Mouse (Mus musculus) midbrain, embryonic 13.5 days (tissue): ENCODE data around the gene Fut8. TPM values are rescaled to one million over a fixed set of nuclear protein-coding genes. Genes with fewer than 3 reads are reported as not detected.
A peak's percentile ranks its signal among the peaks of the same experiment; 100 is the strongest.

Source experiments
- ATAC-seq: fragments of 200-750 bp; cut with Nextera tagmentation; 2 replicates; pipeline ENCODE4 v1.8.0; 2017; ENCODE audit warnings: mild to moderate bottlenecking, moderate TSS enrichment, moderate library complexity
- H3K27ac ChIP-seq: fragments of 300-500 bp; sonication (generic); 2 replicates; pipeline ENCODE4 v1.5.1; 2015; ENCODE audit warnings: inconsistent platforms, mild to moderate bottlenecking, moderate library complexity
- H3K27me3 ChIP-seq: fragments of 300-500 bp; sonication (generic); 2 replicates; pipeline ENCODE4 v1.6.1; 2015; ENCODE audit warnings: mild to moderate bottlenecking, inconsistent platforms
- H3K36me3 ChIP-seq: fragments of 300-500 bp; sonication (generic); 2 replicates; pipeline ENCODE4 v1.6.1; 2015; ENCODE audit warnings: mild to moderate bottlenecking, inconsistent platforms
- H3K4me1 ChIP-seq: fragments of 300-500 bp; sonication (generic); replicated peaks from 2 replicates; pipeline ENCODE4 v1.6.1; 2015; ENCODE audit warnings: inconsistent platforms
- H3K4me2 ChIP-seq: fragments of 300-500 bp; sonication (generic); replicated peaks from 2 replicates; pipeline ENCODE4 v1.6.1; 2015; ENCODE audit warnings: moderate library complexity, mild to moderate bottlenecking, inconsistent platforms
- H3K4me3 ChIP-seq: fragments of 300-500 bp; sonication (generic); replicated peaks from 2 replicates; pipeline ENCODE4 v1.5.1; 2015; ENCODE audit warnings: mild to moderate bottlenecking, inconsistent platforms
- H3K9ac ChIP-seq: fragments of 300-500 bp; sonication (generic); replicated peaks from 2 replicates; pipeline ENCODE4 v1.6.1; 2015; ENCODE audit warnings: mild to moderate bottlenecking, inconsistent platforms
- H3K9me3 ChIP-seq: fragments of 300-500 bp; sonication (generic); 2 replicates; pipeline ENCODE4 v1.6.1; 2016; ENCODE audit warnings: mild to moderate bottlenecking, inconsistent platforms
- WGBS: fragments of 180-500 bp; shearing (Covaris S2); methylation state at CpG from one replicate; pipeline ENCODE4 v1.1.7; 2015; 5-methylcytosine and 5-hydroxymethylcytosine counted together
- polyA plus RNA-seq: library from polyadenylated mRNA; unstranded; fragments of >200 nt; fragmentation: Nextera tagmentation; extraction: Ambion mirVana; gene quantifications from 2 replicates; pipeline ENCODE4 v1.2.1, GENCODE M21; 2015

The Fut8 gene
- polyA plus RNA-seq = 48.6 and 51.1 TPM in 2 replicates

GRCm38 (mm10) chr12:77237950-77238530 is at the start of gene Fut8:
TSS of gene Fut8 (plus strand) at chr12:77238125.
- H3K4me1 ChIP-seq = peaks cover 15% of the 10 kb centered on the region
- H3K4me3 ChIP-seq = peak within 1 kb of the TSS; percentile 93
- peak within 1 kb of the TSS; percentile 77 for H3K4me2 ChIP-seq
- ATAC-seq = peak; percentile 85
- 0% methylated on average over 42 of the region's 46 CpGs for WGBS
- H3K27me3 ChIP-seq = no peaks in the 10 kb centered on the region
- H3K36me3 ChIP-seq = no peaks in the 10 kb centered on the region
- peak within 1 kb of the TSS; percentile 98 for H3K27ac ChIP-seq
- H3K9ac ChIP-seq = peak within 1 kb of the TSS; percentile 95
- no peaks in the 10 kb centered on the region for H3K9me3 ChIP-seq

- Histone ChIP-seq H3K36me3 (no peaks in the 10 kb centered on the region), H3K9ac (no peak overlapping the region), H3K4me3 (no peak overlapping the region), H3K9me3 (no peaks in the 10 kb centered on the region), H3K27ac (no peak overlapping the region), H3K4me1 (no peaks in the 10 kb centered on the region), H3K4me2 (no peak overlapping the region), H3K27me3 (no peaks in the 10 kb centered on the region)
- ATAC-seq = no peak
- 53% methylated on average over 4 of the region's 4 CpGs for WGBS
These were observed 48.8 kb upstream of the Fut8 start for GRCm38 (mm10) chr12:77189161-77189560.

DNA sequence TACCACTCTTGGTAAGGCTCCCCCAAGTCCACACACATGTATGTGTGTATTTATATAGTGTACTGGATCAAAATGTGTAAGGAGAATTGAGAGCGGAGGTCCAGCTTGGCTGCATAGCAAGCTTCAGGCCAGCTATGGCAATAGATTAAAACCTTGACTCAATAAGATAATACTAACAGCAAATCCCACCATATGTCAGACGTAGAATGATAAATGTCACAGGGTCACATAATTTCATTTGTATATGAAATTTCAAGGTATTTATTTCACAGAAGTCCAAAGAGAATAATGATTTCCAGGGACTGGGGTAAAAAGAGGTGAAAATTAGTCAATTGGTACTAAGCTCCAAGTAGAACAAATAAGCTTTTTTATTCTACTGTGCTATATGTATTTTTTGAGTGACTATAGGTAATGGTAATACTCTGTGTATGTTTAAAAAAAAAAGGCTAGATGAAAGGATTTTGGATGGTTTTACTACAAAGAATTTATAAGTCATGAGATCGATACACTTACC is 47.9 kb upstream of the Fut8 start:
- no peaks in the 10 kb centered on the region for H3K27me3 ChIP-seq
- no peak for ATAC-seq
- H3K4me3 ChIP-seq = no peak overlapping the region
- no peak overlapping the region for H3K9ac ChIP-seq
- no peaks in the 10 kb centered on the region for H3K4me1 ChIP-seq
- 90% methylated on average over 3 of the region's 3 CpGs for WGBS
- H3K4me2 ChIP-seq = no peak overlapping the region
- H3K36me3 ChIP-seq = no peaks in the 10 kb centered on the region
- no peaks in the 10 kb centered on the region for H3K9me3 ChIP-seq
- H3K27ac ChIP-seq = no peak overlapping the region

DNA sequence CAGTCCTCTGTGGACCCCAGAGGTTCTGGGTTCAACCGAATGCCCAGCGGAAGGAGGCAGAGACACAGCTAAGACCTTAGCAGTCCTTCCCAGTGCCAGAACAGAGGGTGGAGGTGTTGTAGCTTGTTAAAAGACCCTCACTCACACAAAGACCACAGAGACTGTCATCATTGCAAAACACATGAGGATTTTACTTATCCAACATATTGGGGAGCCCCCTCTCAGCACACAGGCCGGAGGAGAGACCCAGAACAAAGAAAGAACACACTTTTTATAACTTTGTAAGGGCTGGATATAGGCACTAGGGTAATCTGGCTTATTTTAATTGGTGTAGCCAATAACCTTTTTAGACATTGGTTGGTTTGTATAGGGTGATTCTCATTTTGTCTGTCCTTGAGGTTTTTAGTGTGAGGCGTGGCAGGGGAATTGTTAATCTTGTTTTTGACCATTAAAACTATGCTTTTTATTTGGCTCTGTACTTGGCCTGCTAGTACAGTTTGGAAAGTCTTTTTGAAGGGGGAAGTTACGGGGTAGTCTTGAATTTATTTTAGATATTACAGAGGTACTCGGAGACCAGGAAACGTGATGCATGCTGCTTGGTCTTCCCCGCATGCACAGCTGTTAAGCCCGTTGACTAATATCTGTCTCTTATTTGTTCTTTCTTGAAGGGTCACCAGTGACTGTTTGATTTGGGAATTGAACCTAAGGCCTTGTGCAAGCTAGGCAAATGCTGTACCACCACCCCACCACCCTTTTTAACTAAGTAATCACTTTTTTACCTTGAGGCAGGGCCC is 46.2 kb upstream of the Fut8 start:
- Histone ChIP-seq H3K4me1 (no peaks in the 10 kb centered on the region), H3K9ac (no peak overlapping the region), H3K4me3 (no peak overlapping the region), H3K4me2 (no peak overlapping the region), H3K27me3 (no peaks in the 10 kb centered on the region), H3K36me3 (no peaks in the 10 kb centered on the region), H3K27ac (no peak overlapping the region), H3K9me3 (peaks cover 4% of the 10 kb centered on the region)
- no peak for ATAC-seq
- WGBS = 90% methylated on average over 9 of the region's 9 CpGs

- Histone ChIP-seq H3K36me3 (no peaks in the 10 kb centered on the region), H3K4me1 (no peaks in the 10 kb centered on the region), H3K9ac (no peak overlapping the region), H3K9me3 (peaks cover 4% of the 10 kb centered on the region), H3K4me3 (no peak overlapping the region), H3K27ac (no peak overlapping the region), H3K4me2 (no peak overlapping the region), H3K27me3 (no peaks in the 10 kb centered on the region)
- ATAC-seq = no peak
- 80% methylated on average over 3 of the region's 3 CpGs for WGBS
These were observed 45.2 kb upstream of the Fut8 start for GRCm38 (mm10) chr12:77192714-77193113.

GRCm38 (mm10) chr12:77193225-77193716 is 44.7 kb upstream of the Fut8 start:
- Histone ChIP-seq H3K27me3 (no peaks in the 10 kb centered on the region), H3K9me3 (peaks cover 4% of the 10 kb centered on the region), H3K9ac (no peak overlapping the region), H3K36me3 (no peaks in the 10 kb centered on the region), H3K4me2 (no peak overlapping the region), H3K4me3 (no peak overlapping the region), H3K27ac (no peak overlapping the region), H3K4me1 (no peaks in the 10 kb centered on the region)
- WGBS = 86% methylated on average over 4 of the region's 4 CpGs
- ATAC-seq = no peak

- Histone ChIP-seq H3K9me3 (peaks cover 4% of the 10 kb centered on the region), H3K4me3 (no peak overlapping the region)
These were observed 42.9 kb upstream of the Fut8 start for GRCm38 (mm10) chr12:77195044-77195443.

GRCm38 (mm10) chr12:77196529-77197095 is 41.3 kb upstream of the Fut8 start:
- H3K27ac ChIP-seq = no peak overlapping the region
- H3K27me3 ChIP-seq = no peaks in the 10 kb centered on the region
- WGBS = 100% methylated on average over 2 of the region's 2 CpGs
- no peak for ATAC-seq
- no peaks in the 10 kb centered on the region for H3K4me1 ChIP-seq
- H3K36me3 ChIP-seq = no peaks in the 10 kb centered on the region
- no peak overlapping the region for H3K4me3 ChIP-seq
- no peak overlapping the region for H3K9ac ChIP-seq
- H3K4me2 ChIP-seq = no peak overlapping the region
- peaks cover 4% of the 10 kb centered on the region for H3K9me3 ChIP-seq

More at GRCm38 (mm10) chr12:77195044-77195443, 42.9 kb upstream of the Fut8 start:
- ATAC-seq = no peak
- no peak overlapping the region for H3K4me2 ChIP-seq
- WGBS = 55% methylated on average over 2 of the region's 2 CpGs
- H3K27ac ChIP-seq = no peak overlapping the region
- H3K4me1 ChIP-seq = no peaks in the 10 kb centered on the region
- H3K27me3 ChIP-seq = no peaks in the 10 kb centered on the region
- H3K36me3 ChIP-seq = no peaks in the 10 kb centered on the region
- no peak overlapping the region for H3K9ac ChIP-seq

- no peak for ATAC-seq
- peaks cover 4% of the 10 kb centered on the region for H3K9me3 ChIP-seq
- no peak overlapping the region for H3K9ac ChIP-seq
- 78% methylated on average over 7 of the region's 7 CpGs for WGBS
- no peaks in the 10 kb centered on the region for H3K36me3 ChIP-seq
- H3K4me3 ChIP-seq = no peak overlapping the region
- no peaks in the 10 kb centered on the region for H3K4me1 ChIP-seq
- H3K27ac ChIP-seq = no peak overlapping the region
- H3K4me2 ChIP-seq = no peak overlapping the region
- no peaks in the 10 kb centered on the region for H3K27me3 ChIP-seq
These were observed 40.8 kb upstream of the Fut8 start for GRCm38 (mm10) chr12:77197121-77197599.

DNA sequence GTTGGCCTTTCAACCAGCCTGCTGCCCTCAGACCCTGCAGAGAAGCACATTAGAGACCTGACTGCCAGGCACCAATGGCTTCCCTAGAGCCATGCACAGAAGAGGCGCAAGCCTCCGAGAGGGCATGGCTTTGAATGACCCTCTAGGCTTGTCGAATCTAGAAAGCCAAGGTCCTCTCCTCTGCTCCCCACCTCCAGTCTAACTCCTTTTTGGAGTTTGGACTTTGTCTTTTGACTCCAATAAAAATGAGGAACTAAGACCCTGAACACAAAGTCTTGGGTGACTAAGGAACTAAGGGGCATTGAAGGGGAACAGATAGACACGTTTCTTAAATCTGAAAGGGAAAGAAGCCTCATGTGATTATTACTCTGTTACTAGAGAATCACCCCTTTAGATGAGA is 39.7 kb upstream of the Fut8 start:
- peaks cover 4% of the 10 kb centered on the region for H3K9me3 ChIP-seq
- WGBS = 90% methylated on average over 4 of the region's 4 CpGs
- H3K36me3 ChIP-seq = no peaks in the 10 kb centered on the region
- H3K9ac ChIP-seq = no peak overlapping the region
- no peaks in the 10 kb centered on the region for H3K27me3 ChIP-seq
- no peaks in the 10 kb centered on the region for H3K4me1 ChIP-seq
- no peak for ATAC-seq
- H3K4me3 ChIP-seq = no peak overlapping the region
- H3K27ac ChIP-seq = no peak overlapping the region
- H3K4me2 ChIP-seq = no peak overlapping the region

DNA sequence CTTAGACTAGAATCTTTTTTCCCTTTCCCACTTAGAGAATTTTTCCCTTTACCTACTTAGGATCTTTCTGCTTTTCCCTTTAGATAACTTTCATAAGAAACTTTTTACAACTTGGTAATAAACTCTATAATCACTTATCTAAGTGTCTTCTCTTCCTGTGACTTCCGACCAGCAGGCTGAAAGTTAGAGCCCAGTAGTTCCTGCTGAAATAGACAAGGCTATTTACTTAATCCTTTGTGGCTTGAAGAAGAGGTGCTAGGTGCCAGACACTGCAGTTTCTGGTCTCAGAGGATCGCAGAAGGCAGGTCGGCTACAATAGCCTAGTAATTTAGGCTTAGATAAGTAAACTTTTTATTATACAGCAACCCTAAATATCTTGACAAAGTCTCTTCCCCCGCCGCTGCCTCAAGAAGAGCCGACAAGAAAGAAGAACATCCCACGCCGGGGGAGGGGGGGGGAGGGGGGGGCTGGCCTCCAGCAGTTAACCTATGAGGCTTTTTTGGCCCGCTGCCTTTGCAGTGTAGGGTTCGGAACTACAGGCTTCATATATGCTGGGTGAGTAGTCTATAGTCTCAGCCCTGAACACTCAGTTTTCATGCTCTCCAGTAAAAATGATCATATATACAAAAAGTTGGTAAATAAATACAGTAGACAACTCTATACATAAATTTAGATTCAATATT is 36.3 kb upstream of the Fut8 start:
- no peaks in the 10 kb centered on the region for H3K36me3 ChIP-seq
- H3K4me2 ChIP-seq = no peak overlapping the region
- no peaks in the 10 kb centered on the region for H3K4me1 ChIP-seq
- no peaks in the 10 kb centered on the region for H3K9me3 ChIP-seq
- ATAC-seq = no peak
- H3K4me3 ChIP-seq = no peak overlapping the region
- H3K27me3 ChIP-seq = no peaks in the 10 kb centered on the region
- 73% methylated on average over 10 of the region's 10 CpGs for WGBS
- H3K9ac ChIP-seq = no peak overlapping the region
- H3K27ac ChIP-seq = no peak overlapping the region
